Mouse (Mus musculus) cerebellum, adult 18-20 months (tissue): Measurements from ENCODE around the gene Dgkg.
A peak's percentile ranks its signal among the peaks of the same experiment; 100 is the strongest.

Experiments used
- DNase-seq, 2 experiments: peaks; one replicate each; pipeline ENCODE4 v3.0.0; 2021

Gene Dgkg

GRCm38 (mm10) chr16:22656533-22657444 lies at the start of gene Dgkg:
TSS of gene Dgkg (minus strand) at chr16:22657221.
- DNase-seq: peak; percentile 73 to 83

DNA sequence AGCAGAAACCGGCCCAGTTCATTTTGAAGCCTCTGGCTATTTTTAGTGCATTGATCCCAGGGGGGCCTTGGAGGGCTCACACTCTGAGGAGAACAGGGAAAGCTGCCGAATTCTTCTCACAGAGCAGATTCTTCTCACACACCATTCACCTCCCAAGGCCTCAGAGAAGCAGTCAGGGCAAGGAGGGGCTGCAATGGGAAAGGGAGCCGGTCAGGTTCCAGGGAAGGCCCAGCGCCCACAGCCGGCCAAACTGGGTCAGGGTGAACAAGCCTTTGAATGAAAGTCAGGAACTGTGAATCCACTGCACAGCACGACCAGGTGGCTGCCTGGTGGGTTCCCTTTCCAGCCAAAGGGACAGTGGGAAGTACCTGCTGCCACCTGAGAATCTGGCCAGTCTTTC lies 47.9 kb upstream of the Dgkg start:
- peak; percentile 88 to 95 for DNase-seq

- peak; percentile 26 to 40 for DNase-seq
Observed at GRCm38 (mm10) chr16:22704136-22704535, 47.1 kb upstream of the Dgkg start.

DNA sequence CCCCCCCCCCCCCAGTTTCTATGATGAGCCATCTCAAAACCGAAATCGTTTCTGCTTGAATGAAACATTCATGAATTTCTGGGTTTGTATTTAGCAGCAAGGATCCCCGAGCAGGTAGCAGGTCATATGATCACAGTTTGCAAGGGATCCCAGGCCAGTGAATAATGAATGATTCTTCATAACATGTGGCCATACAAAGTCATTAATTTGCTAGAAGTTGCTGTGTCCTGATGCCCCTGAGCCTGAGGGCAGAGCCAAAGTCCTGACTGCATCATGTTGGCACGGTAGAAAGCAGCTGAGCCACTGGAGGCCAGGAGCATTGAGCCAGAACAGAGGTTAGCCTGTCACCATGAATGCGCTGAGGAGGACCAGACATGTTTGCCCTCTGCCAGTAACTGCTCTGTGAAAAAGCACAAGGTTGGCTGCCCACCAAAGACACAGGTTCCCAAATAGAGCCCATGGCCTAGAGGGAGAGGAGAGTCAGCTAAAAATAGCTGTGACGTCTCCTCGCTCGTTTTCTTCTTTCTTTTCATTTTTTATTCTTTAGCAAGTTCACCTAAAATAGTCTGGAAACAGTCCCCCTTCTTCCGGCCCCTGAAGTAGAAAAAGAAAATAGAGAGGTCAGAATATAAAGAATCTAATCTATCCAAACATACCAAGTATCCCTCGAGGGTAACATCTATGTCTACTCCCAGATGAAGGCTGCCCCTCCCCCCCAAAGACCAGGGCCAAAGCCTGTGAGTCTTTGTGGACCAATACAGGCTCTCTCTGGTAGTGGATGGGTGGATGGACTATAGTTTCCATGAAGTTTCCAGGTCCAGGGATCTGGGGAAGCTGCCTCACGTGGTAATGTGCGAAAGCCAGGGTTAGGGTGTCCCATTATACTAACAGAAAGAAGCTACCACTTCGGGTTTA lies 42.1 kb upstream of the Dgkg start:
- DNase-seq: peak; percentile 56 to 64

DNA sequence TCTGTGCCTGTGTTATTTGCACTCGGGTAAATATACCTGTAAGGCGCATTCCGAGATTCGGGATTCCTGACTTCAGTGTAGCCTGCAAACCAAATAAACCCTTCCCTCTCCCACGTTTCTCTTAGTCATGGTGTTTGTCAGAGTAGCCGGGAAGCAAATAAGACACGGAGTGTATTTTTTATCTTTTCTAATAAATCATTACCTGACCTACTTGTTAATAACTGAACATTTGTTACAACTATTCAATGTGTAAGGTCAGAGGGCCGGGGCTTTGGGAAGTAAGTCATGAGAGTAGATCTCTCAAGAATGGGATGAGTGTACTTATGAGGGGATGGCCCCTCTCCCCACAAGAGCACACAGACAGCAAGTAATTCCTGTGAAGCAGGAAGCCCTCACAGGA lies 41.1 kb upstream of the Dgkg start:
- DNase-seq: no peak

DNA sequence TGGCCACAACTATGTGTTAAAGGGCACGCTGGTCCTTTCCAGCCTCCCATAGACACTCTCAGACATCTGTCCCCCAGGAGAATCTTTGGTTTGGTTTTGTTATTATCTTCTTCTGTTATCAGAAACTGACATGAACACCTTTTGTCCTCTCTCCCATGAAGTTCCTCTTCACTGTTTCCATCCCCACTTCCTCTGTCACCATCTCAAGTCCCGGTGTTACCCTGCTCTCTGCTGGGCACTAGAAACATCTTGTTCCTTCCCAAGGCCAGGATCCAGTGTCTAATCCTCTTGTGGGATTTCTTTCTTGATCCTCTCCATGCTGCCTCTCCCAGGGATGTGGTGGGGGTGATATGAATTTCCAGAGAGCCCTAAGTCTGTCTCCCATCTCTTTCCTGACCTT lies 32.6 kb upstream of the Dgkg start:
- DNase-seq: no peak

- no peak for DNase-seq
Observed at GRCm38 (mm10) chr16:22687711-22688230, 30.8 kb upstream of the Dgkg start.

DNA sequence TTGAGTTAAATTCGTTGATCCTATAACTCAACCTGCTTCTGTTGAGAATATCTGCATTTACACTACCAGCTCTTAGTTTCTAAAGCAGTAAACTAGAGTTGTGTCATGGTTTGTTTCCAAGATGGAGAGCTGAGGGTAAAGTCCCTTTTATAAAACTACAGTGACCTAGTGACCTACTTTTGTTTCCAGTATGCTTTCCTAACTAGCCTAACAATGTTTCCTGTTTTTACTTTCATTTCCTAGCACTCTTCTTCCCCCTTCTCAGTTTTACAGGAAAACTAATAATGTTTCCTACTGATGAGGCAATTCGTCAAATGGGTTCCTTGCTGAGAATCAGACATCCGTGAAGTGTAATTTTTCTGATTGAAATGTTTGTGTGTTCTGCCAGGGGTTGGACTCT lies 26.6 kb upstream of the Dgkg start:
- DNase-seq: no peak

DNA sequence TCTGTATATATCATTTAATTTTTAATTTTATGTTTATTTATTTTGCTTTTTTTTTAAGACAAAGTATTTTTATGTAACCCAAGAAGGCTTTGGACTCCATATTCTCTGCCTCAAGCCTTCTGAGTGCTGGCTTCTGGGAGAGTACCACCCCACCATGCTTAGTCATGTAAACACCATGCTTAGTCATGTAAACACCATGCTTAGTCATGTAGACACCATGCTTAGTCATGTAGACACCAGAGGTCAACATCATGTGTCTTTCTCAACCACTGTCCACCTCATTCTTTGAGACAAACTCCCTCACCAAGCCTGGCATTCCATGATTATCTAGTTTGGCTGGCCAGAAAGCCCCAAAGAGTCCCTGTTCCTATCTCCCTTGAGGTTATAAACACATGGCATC lies 25.7 kb upstream of the Dgkg start:
- DNase-seq: no peak

- DNase-seq: no peak
Observed at GRCm38 (mm10) chr16:22679641-22680040, 22.6 kb upstream of the Dgkg start.

- no peak for DNase-seq
Observed at GRCm38 (mm10) chr16:22674636-22675035, 17.6 kb upstream of the Dgkg start.

GRCm38 (mm10) chr16:22674164-22674563 lies 17.1 kb upstream of the Dgkg start:
- no peak for DNase-seq

GRCm38 (mm10) chr16:22664033-22664432 lies 7.0 kb upstream of the Dgkg start:
- no peak for DNase-seq

DNA sequence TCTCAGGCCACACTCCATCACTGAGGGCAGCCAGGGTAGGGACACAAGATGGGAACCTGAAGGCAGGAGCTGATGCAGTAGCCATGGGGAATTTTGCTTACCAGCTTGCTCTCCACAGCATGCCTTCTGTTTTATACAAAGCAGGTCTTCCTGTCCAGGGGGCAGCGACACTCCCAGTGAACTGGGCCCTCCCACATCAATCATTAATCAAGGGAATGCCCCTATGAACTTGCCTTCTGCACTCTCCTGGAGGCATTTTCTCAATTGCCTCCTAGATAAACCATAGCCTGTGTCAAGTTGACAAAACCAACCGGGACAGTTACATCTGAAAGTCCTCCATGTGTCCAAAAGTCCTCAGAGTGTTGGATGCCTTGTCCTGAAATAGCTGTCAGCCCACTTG lies 6.1 kb upstream of the Dgkg start:
- DNase-seq: no peak

- no peak for DNase-seq
Observed at GRCm38 (mm10) chr16:22661076-22661475, 4.1 kb upstream of the Dgkg start.

DNA sequence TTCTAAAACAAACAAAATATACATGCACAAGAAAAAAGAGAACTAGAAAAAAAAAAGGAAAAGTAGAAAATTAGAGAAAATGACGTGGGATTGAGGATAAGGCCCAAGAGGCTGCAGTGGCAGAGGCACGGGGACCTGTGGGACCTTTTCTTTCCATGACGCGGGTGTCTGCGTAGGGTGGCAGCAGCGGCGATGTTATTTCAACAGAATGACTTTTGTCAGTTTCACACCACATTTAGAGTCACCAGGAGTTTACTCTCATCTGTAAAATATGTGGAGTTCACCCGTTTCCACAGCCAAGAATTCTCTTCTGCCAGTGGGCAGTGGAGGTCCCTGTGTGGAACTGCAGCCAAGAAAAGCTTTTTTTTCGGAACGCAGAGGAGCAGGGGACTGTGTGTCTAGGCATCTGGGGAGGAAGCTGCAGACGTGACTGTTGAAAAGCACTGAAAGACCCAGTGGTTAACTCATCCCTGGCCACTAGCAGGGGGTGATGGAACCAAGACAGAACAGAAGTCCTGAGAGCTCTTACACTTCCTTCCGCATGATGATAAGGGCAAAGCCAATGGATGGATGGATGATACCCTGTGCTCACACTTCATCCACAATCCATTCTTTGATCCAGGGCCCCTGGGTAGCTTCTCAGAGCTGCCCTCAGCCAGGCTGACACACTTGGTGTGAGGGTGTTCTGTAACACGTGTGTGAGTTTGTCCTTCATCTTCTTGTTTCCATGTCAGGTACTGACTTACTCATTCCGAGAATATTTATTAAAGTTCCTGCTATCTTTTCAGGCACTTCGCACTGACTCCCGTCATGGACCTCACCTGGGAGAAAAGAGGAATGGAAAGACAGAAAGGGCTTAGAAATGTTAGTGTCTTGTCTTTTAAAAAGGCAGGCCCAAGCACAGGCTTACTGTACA lies 1.1 kb upstream of the Dgkg start:
- DNase-seq: no peak

DNA sequence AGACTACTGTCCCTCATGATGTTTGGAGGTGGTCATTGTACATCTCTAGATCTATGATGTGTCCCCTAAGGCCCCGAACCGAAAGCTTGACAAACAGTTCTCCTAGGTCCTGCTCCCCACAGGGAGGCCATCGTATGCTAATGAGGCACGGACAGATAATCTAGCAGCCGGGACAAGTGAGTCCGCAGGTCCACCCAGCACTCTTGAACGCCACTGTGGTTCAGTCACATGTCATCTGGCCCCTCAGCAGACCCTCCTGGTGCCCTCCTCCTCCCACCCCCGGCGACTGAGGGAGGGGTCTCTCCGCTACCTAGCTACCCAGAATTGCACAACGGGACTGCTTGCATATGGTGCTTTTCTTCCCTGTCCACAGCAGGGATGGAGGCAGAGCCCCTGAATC lies 1.2 kb downstream of the Dgkg start:
- peak; percentile 49 to 66 for DNase-seq

DNA sequence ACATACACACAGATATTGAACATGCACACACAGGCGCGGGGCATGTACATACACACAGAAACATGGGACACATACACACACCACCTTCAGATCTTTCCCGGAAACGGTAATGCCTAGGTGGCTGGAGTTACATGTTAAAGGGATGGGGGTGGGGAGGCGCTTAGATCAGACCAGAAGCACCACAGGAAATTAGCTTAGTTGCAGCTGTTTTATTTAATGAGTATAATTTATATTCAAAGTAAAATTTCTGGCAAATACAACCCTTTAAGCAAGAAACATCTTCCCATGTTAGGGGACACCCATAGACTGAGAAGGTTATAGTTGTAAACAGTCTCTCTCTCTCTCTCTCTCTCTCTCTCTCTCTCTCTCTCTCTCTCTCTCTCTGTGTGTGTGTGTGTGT lies 1.8 kb downstream of the Dgkg start:
- DNase-seq: peak in 1 of 2 experiments; percentile 45

- DNase-seq: no peak
Observed at GRCm38 (mm10) chr16:22654477-22654835, 2.6 kb downstream of the Dgkg start.

- no peak for DNase-seq
Observed at GRCm38 (mm10) chr16:22653817-22654476, 3.1 kb downstream of the Dgkg start.

DNA sequence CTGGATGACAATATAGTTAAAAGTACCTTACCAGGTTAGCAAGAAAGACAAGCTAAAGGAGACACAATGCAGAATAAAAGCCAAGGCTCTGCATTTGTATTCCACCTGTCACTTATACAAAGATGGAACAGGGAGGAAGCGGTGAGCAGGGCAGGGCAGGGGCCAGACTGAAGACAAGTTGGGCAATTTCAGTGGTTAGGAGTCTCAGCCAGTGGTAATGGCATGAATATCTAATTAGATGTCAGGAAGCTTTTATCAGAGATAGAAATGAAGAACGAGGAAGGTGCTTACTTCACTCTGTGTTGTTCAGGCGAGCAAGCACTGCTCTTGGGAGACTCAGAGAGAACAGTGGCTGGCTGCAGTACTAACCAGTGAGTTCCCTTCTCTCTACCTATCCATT lies 5.8 kb downstream of the Dgkg start:
- DNase-seq: no peak

GRCm38 (mm10) chr16:22645256-22645655 lies 11.8 kb downstream of the Dgkg start:
- DNase-seq: no peak
